Comparison of ENCODE assay signal across 10 mouse cellular contexts in genomic region chr16:87001579-87001978, GRCm38 (mm10).
DNase-seq lines count a peak whose midpoint lies in the region; ATAC-seq and TF ChIP-seq lines count a peak whose summit lies in the region.
"Had no signal": no experiment of that assay in that cellular context is flagged by ENCODE, and none has a peak within 500 bp of the region (broad histone marks: within the 10 kb centered on the region; RNA-seq: fewer than 3 reads in every experiment).

No protein-coding gene starts in this region.

- H3K27me3 ChIP-seq in lung, postnatal 0 days (replicated peaks; ENCODE audit: insufficient read depth, low read length), result no peaks in the 10 kb centered on the region
- no peaks in the 10 kb centered on the region for H3K27me3 ChIP-seq in forebrain, embryonic 15.5 days

- no peak overlapping the region for H3K9ac ChIP-seq in lung, postnatal 0 days (replicated peaks; ENCODE audit: low read depth)
- H3K9ac ChIP-seq in forebrain, embryonic 15.5 days (replicated peaks), result no peak overlapping the region

- H3K27ac ChIP-seq in lung, postnatal 0 days (ENCODE audit: low read length), result no peak overlapping the region
- peak overlapping the region; percentile 80 for H3K27ac ChIP-seq in forebrain, embryonic 15.5 days (replicated peaks)

- H3K9me3 ChIP-seq in lung, postnatal 0 days (ENCODE audit: low read length), result no peaks in the 10 kb centered on the region
- H3K9me3 ChIP-seq in forebrain, embryonic 15.5 days, result no peaks in the 10 kb centered on the region

- DNase-seq in lung, postnatal 0 days (ENCODE audit: low spot score), result peak; percentile 5
- no peak for DNase-seq in lung, adult 2 months
- peak; percentile 12 for DNase-seq in hindlimb bud, embryonic 11.5 days (ENCODE audit: extremely low spot score, low read depth, low spot score)
- peak; percentile 8 for DNase-seq in retina, embryonic 14.5 days (ENCODE audit: low spot score)
- DNase-seq in spleen, postnatal 10 days (ENCODE audit: low spot score in 2 of 2), result no peak
- DNase-seq: cerebellum, adult 2 months; gastrocnemius, postnatal 25 days had no signal

- no peaks in the 10 kb centered on the region for H3K36me3 ChIP-seq in lung, postnatal 0 days (ENCODE audit: insufficient read depth, low read length)
- no peaks in the 10 kb centered on the region for H3K36me3 ChIP-seq in forebrain, embryonic 15.5 days

- ATAC-seq in lung, postnatal 0 days, result peak; percentile 32; the same call in 1 of the 2 replicates
- ATAC-seq in forebrain, embryonic 15.5 days (replicated peaks), result peak; percentile 56
- ATAC-seq in inflammation-experienced regulatory T-cells, adult 6 months, result no peak
- ATAC-seq: intestine, postnatal 0 days had no signal

- TF ChIP-seq EP300 in lung, postnatal 0 days (IDR thresholded peaks at IDR 0.05), result no peak

- no peak overlapping the region for H3K4me3 ChIP-seq in lung, postnatal 0 days (ENCODE audit: low read depth, low read length)
- no peak overlapping the region for H3K4me3 ChIP-seq in lung, adult 2 months (replicated peaks; ENCODE audit: extremely low read depth, low read depth, low read length)
- H3K4me3 ChIP-seq in forebrain, embryonic 15.5 days, result no peak overlapping the region

- TF ChIP-seq POLR2A in lung, adult 2 months (IDR thresholded peaks at IDR 0.05; ENCODE audit: borderline replicate concordance, extremely low read depth, low read depth, low read length), result no peak

- H3K4me1 ChIP-seq in lung, postnatal 0 days (ENCODE audit: insufficient read depth, low read depth, low read length), result no peaks in the 10 kb centered on the region
- H3K4me1 ChIP-seq in lung, adult 2 months (ENCODE audit: control insufficient read depth, insufficient read depth, low read length), result no peaks in the 10 kb centered on the region; the same call in 1 of the 2 replicates
- peaks cover 9% of the 10 kb centered on the region; the same call in 1 of the 2 replicates for H3K4me1 ChIP-seq in forebrain, embryonic 15.5 days

- 61% methylated on average over 3 of the region's 3 CpGs for WGBS in lung, postnatal 0 days
- 56% methylated on average over 3 of the region's 3 CpGs for WGBS in lung, adult 2 months
- 30% methylated on average over 3 of the region's 3 CpGs for WGBS in forebrain, embryonic 15.5 days

- no peak overlapping the region for H3K4me2 ChIP-seq in lung, postnatal 0 days (replicated peaks; ENCODE audit: low read depth, low read length)
- H3K4me2 ChIP-seq in forebrain, embryonic 15.5 days (replicated peaks), result no peak overlapping the region

- TF ChIP-seq CTCF in lung, postnatal 0 days (IDR thresholded peaks at IDR 0.05), result no peak
- no peak for TF ChIP-seq CTCF in lung, adult 2 months (IDR thresholded peaks at IDR 0.05; ENCODE audit: insufficient read depth, low read length)

Comparison
In these comparisons a context has a peak if more than half of its experiments do, and no peak if none do; other contexts are left out.
1. DNase-seq: peak in lung, postnatal 0 days (single experiment), hindlimb bud, embryonic 11.5 days (single experiment) and retina, embryonic 14.5 days (single experiment); none in lung, adult 2 months (single experiment) and spleen, postnatal 10 days (0 of 2).